Mouse (Mus musculus): Measurements from ENCODE around the gene Lypd8. TPM values are rescaled to one million over a fixed set of nuclear protein-coding genes. Genes with fewer than 3 reads are reported as not detected.

Gene Lypd8
- not detected in 4 replicates for total RNA-seq (2023; ENCODE audit: inconsistent age)

DNA sequence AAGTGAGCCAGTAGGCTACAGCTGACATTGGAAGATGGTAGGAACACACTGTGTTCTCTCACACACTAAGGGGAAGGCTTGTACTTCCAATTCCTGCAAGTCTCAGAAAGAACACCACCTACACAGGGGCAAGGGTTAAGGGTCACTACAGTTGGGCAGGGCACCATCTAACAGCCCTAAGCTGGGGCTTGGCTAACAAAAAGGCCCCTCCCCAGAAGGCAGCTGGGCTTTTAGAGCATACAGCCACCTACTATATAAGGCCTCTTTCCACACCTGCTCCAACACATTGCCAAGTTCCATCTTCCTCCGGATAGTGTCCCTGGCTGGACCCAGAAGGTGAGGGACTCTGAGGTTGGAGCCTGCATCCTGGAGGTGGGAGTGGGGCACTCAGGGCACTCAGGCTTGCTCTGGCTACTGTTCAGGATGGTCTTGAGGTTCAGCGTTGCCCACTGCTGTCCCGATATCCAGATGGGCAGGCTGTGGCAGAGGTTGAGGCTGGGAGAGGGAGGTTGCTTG is at the start of gene Lypd8:
Lypd8 (plus strand) TSS at position 281 of the 516 bp plus-strand sequence.

DNA sequence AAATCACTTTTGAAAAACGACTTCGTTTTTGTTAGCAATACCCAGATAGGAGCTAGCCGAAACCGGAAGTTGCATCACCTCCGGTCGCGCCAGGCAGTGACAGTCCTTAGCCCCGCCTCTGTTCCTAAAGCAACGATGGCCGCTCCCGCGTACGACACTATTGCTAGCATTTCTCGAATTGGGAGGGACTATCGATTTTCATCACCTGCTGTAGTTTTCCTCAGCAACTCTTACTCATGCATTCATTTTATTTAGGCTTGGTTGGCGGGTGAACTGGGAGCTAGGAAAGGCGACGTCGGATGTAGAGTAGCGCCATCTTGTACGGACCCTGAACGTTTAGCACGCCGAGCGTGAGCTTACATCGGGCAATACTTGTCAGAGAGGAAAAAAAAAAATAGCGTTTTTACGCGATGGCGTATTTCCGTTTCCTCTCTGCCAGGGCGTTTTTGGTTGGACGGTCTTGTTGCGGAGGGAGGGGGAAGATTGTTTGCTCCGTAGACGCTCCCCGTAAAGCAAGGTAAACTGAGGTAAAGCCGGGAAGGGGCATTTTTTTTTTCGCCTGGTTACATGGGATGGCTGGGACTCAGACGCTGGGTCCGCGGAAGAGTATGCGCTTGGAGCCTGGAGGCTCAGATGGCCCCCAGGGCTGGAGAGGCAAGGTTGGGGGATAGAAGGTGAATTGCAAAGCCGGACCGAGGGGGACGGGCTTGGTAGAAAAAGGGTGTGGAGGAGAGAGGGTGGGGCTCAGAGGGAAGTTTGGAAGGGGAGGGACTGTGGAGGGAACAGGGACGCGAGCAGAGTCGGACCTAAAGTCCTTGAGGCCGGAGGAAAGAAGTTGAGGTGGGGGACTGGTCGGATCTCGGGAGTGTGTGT is 48.3 kb upstream of the Lypd8 start, which contains the start of the genes Zfp672 and Sh3bp5l:
Zfp672 (minus strand) TSS at position 64 of the 873 bp plus-strand sequence.
Sh3bp5l (plus strand) TSS at position 449 of the 873 bp plus-strand sequence.

DNA sequence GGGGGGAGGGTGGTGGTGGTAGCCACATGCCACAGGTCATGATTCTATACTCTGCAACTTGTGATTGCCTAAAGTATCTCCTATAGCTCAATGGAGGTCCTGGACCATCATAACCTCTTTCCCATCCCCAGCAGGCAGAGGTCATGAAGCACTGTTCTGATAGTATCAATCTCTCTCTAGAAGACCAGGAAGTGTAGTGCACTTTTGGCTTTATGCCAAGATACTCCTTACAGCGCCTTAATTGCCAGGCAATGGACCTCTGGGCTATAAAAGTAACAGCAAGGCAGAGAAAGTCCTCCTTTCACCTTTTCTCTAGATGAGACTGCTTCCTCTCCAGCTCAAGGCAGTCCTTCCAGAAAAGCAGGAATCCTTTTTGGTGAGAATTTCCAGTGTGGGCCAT is 42.0 kb downstream of the Lypd8 start, which contains the start of gene 1810065E05Rik:
1810065E05Rik (plus strand) TSS at position 297 of the 400 bp plus-strand sequence.

DNA sequence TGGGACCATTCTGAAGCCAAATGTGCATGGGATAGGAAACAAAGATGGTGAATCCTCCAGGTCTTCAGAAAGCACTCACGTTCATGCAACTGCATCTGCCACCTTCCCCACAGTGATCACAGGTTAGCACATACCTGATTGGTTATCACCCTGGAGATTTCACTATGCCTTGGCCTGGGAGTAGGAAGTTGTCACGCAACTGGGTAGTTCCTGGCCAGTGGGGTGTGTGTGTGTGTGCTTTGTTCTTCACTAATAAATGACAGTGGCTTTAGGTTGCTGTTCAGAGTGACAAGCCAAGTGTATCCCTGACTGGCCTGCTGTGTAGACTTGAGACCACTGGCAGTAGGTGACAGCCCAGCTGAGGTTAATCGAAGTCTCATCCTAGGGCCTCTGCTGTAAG is 53.4 kb downstream of the Lypd8 start, which contains the start of gene Gm12253:
Gm12253 (plus strand) TSS at position 301 of the 400 bp plus-strand sequence.

Other genes starting within 250 kb of the Lypd8 start
- 19.0 to 25.7 TPM (median 23.6 TPM) in 4 replicates for gene Gemin5, start 210.5 kb upstream of the Lypd8 start, total RNA-seq (2023; ENCODE audit: inconsistent age)
- gene Mrpl22, start 207.4 kb upstream of the Lypd8 start, total RNA-seq (2023; ENCODE audit: inconsistent age), result 19.3 to 27.3 TPM (median 23.6 TPM) in 4 replicates
- 17.1 to 20.3 TPM (median 19.2 TPM) in 4 replicates for gene Igtp, start 179.5 kb upstream of the Lypd8 start, total RNA-seq (2023; ENCODE audit: inconsistent age)
- gene Irgm2, start 179.4 kb upstream of the Lypd8 start, total RNA-seq (2023; ENCODE audit: inconsistent age), result 7.3 to 12.0 TPM (median 8.3 TPM) in 4 replicates
- not detected in 4 replicates for gene 4930438A08Rik, start 104.2 kb upstream of the Lypd8 start, total RNA-seq (2023; ENCODE audit: inconsistent age)
- gene Zfp692, start 72.0 kb upstream of the Lypd8 start, total RNA-seq (2023; ENCODE audit: inconsistent age), result 29.9 to 31.8 TPM (median 30.8 TPM) in 4 replicates
- gene Zfp672, start 48.7 kb upstream of the Lypd8 start, total RNA-seq (2023; ENCODE audit: inconsistent age), result 26.9 to 29.1 TPM (median 27.9 TPM) in 4 replicates
- 20.2 to 31.2 TPM (median 22.2 TPM) in 4 replicates for gene Sh3bp5l, start 48.3 kb upstream of the Lypd8 start, total RNA-seq (2023; ENCODE audit: inconsistent age)
- not detected in 4 replicates for gene 1810065E05Rik, start 42.1 kb downstream of the Lypd8 start, total RNA-seq (2023; ENCODE audit: inconsistent age)
- not detected in 4 replicates for gene Gm12253, start 53.5 kb downstream of the Lypd8 start, total RNA-seq (2023; ENCODE audit: inconsistent age)
- not detected in 4 replicates for gene Lypd9, start 73.9 kb downstream of the Lypd8 start, total RNA-seq (2023; ENCODE audit: inconsistent age)
- not detected in 4 replicates for gene Olfr30, start 83.2 kb downstream of the Lypd8 start, total RNA-seq (2023; ENCODE audit: inconsistent age)
- not detected in 4 replicates for gene Olfr332, start 113.5 kb downstream of the Lypd8 start, total RNA-seq (2023; ENCODE audit: inconsistent age)
- not detected in 4 replicates for gene Olfr331, start 123.5 kb downstream of the Lypd8 start, total RNA-seq (2023; ENCODE audit: inconsistent age)
- gene Olfr330, start 155.8 kb downstream of the Lypd8 start, total RNA-seq (2023; ENCODE audit: inconsistent age), result not detected in 4 replicates
- not detected in 4 replicates for gene Olfr329-ps, start 167.4 kb downstream of the Lypd8 start, total RNA-seq (2023; ENCODE audit: inconsistent age)
- gene Olfr328, start 176.6 kb downstream of the Lypd8 start, total RNA-seq (2023; ENCODE audit: inconsistent age), result 0.19 TPM in 1 of 4 replicates, not detected in the others
- gene Olfr224, start 191.5 kb downstream of the Lypd8 start, total RNA-seq (2023; ENCODE audit: inconsistent age), result not detected in 4 replicates
- not detected in 4 replicates for gene Olfr325, start 198.7 kb downstream of the Lypd8 start, total RNA-seq (2023; ENCODE audit: inconsistent age)
- not detected in 4 replicates for gene Olfr324, start 216.1 kb downstream of the Lypd8 start, total RNA-seq (2023; ENCODE audit: inconsistent age)
- gene 2210407C18Rik, start 237.0 kb downstream of the Lypd8 start, total RNA-seq (2023; ENCODE audit: inconsistent age), result not detected in 4 replicates

All from B cell, adult (primary cell).